9 mouse cellular contexts compared by ENCODE assay signal in the genomic region with DNA sequence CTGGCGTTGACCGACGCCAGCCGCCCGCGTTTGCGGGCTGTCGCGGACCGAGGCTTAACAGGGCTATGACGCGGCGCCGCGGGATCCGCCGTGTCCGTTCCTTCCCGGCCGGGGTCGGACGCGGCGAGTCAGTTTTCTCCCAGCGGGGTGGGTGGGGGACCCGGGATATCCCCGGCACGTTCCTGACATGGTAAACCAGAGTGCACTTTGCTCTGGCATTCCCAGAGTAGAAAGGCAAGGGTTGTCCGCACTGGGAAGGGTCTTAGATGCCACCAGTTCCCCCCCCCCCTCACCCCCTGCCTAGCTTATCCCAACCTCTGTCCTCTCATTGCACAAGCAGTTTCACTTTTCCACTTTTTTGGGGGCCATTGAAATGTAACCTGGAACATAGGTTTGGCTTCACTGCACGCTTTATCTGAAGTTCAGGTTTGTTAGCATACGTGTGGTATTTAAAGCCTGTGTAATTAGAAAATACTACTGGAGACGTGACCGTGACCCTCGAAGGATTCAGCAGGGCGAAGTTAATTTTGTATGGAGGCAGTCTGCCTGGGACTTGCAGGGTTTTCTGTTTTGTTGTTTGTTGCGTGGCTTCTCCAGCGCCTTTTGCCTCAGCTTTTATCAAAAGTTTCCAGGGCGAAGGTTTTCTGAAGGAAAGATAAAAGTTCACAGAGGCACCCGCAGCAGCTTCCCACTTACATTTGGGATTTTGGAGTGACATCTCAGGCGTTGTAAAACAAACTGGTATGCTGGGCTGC. TPM values are rescaled to one million over a fixed set of nuclear protein-coding genes. Genes with fewer than 3 reads are reported as not detected.
DNase-seq lines count a peak whose midpoint lies in the region; ATAC-seq and TF ChIP-seq lines count a peak whose summit lies in the region.
"Had no signal": no experiment of that assay in that cellular context is flagged by ENCODE, and none has a peak within 500 bp of the region (broad histone marks: within the 10 kb centered on the region; RNA-seq: fewer than 3 reads in every experiment).

No protein-coding gene starts in this region.

- no peak for TF ChIP-seq POLR2A in bone marrow macrophage, adult 2 months (IDR thresholded peaks at IDR 0.05; ENCODE audit: borderline replicate concordance, low read depth, low read length)

- H3K9ac ChIP-seq in hindbrain, embryonic 14.5 days: peak overlapping the region; percentile 37; the same call in 1 of the 2 replicates
- peak overlapping the region; percentile 30; the same call in 1 of the 2 replicates for H3K9ac ChIP-seq in midbrain, embryonic 11.5 days (ENCODE audit: low read length)

- H3K27ac ChIP-seq in heart, embryonic 10.5 days: peak overlapping the region; percentile 86
- no peak overlapping the region for H3K27ac ChIP-seq in bone marrow macrophage, adult 2 months (ENCODE audit: insufficient read depth, low read depth, low read length)
- no peak overlapping the region for H3K27ac ChIP-seq in hindbrain, embryonic 14.5 days
- no peak overlapping the region for H3K27ac ChIP-seq in midbrain, embryonic 11.5 days (ENCODE audit: low read depth, low read length)

- peak overlapping the region; percentile 66 for H3K4me3 ChIP-seq in heart, embryonic 10.5 days
- H3K4me3 ChIP-seq in bone marrow macrophage, adult 2 months (ENCODE audit: insufficient read depth, low read length): peak overlapping the region; percentile 63
- H3K4me3 ChIP-seq in hindbrain, embryonic 14.5 days (replicated peaks; ENCODE audit: low read length): peak overlapping the region; percentile 35
- H3K4me3 ChIP-seq in midbrain, embryonic 11.5 days (ENCODE audit: low read depth, low read length): peak overlapping the region; percentile 37

- H3K4me1 ChIP-seq in heart, embryonic 10.5 days: peaks cover 40% of the 10 kb centered on the region
- peaks cover 16% of the 10 kb centered on the region for H3K4me1 ChIP-seq in bone marrow macrophage, adult 2 months (ENCODE audit: control insufficient read depth, insufficient read depth, low read length)
- no peaks in the 10 kb centered on the region; the same call in 1 of the 2 replicates for H3K4me1 ChIP-seq in hindbrain, embryonic 14.5 days (replicated peaks; ENCODE audit: control insufficient read depth, insufficient read depth, low read length)
- H3K4me1 ChIP-seq in midbrain, embryonic 11.5 days (ENCODE audit: control insufficient read depth, insufficient read depth, low read length): peaks cover 11% of the 10 kb centered on the region

- H3K27me3 ChIP-seq in heart, embryonic 10.5 days (ENCODE audit: insufficient read depth, poor library complexity, severe bottlenecking): peaks cover 52% of the 10 kb centered on the region
- H3K27me3 ChIP-seq in hindbrain, embryonic 14.5 days (ENCODE audit: control insufficient read depth, insufficient read depth, low read length): peaks cover 70% of the 10 kb centered on the region
- peaks cover 51% of the 10 kb centered on the region for H3K27me3 ChIP-seq in midbrain, embryonic 11.5 days (ENCODE audit: control insufficient read depth, insufficient read depth, low read length)

- 4% methylated on average over 37 of the region's 40 CpGs for WGBS in heart, embryonic 10.5 days
- 4% methylated on average over 40 of the region's 40 CpGs for WGBS in hindbrain, embryonic 14.5 days
- WGBS in midbrain, embryonic 11.5 days: 4% methylated on average over 40 of the region's 40 CpGs

- intact Hi-C loops in heart, postnatal 14 days (cut with DNase I): loop anchor here (2.0 kb wide), 1 partner anchor 60 kb away; no protein-coding TSS in a partner anchor
- intact Hi-C loops in left cerebral cortex, postnatal 14 days (cut with DNase I): no loop called here

- H3K36me3 ChIP-seq in heart, embryonic 10.5 days: no peaks in the 10 kb centered on the region
- H3K36me3 ChIP-seq in hindbrain, embryonic 14.5 days (replicated peaks; ENCODE audit: control insufficient read depth, insufficient read depth): no peaks in the 10 kb centered on the region
- no peaks in the 10 kb centered on the region for H3K36me3 ChIP-seq in midbrain, embryonic 11.5 days (ENCODE audit: control insufficient read depth, insufficient read depth, low read length)
- H3K36me3 ChIP-seq: G1E had no signal

- no peak for TF ChIP-seq CTCF in bone marrow macrophage, adult 2 months (IDR thresholded peaks at IDR 0.05; ENCODE audit: low read depth, low read length)

- peak overlapping the region; percentile 51 for H3K4me2 ChIP-seq in hindbrain, embryonic 14.5 days (replicated peaks)
- peak overlapping the region; percentile 62 for H3K4me2 ChIP-seq in midbrain, embryonic 11.5 days

- ATAC-seq in hindbrain, embryonic 14.5 days (ENCODE audit: low FRiP score): no peak
- ATAC-seq in midbrain, embryonic 11.5 days (ENCODE audit: low FRiP score): peak; percentile 25; the same call in 1 of the 2 replicates

- H3K9me3 ChIP-seq in heart, embryonic 10.5 days: no peaks in the 10 kb centered on the region
- no peaks in the 10 kb centered on the region for H3K9me3 ChIP-seq in hindbrain, embryonic 14.5 days (ENCODE audit: control insufficient read depth, low read length)
- H3K9me3 ChIP-seq in midbrain, embryonic 11.5 days (ENCODE audit: control insufficient read depth, low read length): no peaks in the 10 kb centered on the region

- DNase-seq in heart, embryonic 10.5 days (ENCODE audit: low spot score): no peak
- no peak for DNase-seq in heart, postnatal 14 days
- DNase-seq in hindbrain, embryonic 14.5 days (ENCODE audit: low spot score): no peak
- peak; percentile 93 for DNase-seq in midbrain, embryonic 11.5 days (ENCODE audit: low spot score, missing footprints)
- DNase-seq in cerebellum, adult 11 months: no peak
- DNase-seq in left cerebral cortex, postnatal 14 days (ENCODE audit: low spot score in 2 of 2): no peak
- no peak for DNase-seq in cerebellum, adult 18-20 months

RNA-seq across cellular contexts. Expression of a gene that starts 0.9 kb away (rescaled TPM):
- polyA plus RNA-seq in heart, embryonic 10.5 days (2016; fragmentation: Nextera tagmentation; extraction: Ambion mirVana): 1.9 and 2.3 TPM in 2 replicates
- 10 to 100 TPM; 13.2 to 14.6 TPM for total RNA-seq in heart, postnatal 14 days (2021)
- 26.5 and 31.7 TPM in 2 replicates for polyA plus RNA-seq in bone marrow macrophage, adult 2 months (2012; ENCODE audit: insufficient read depth, insufficient read length, missing spikeins)
- 2.6 and 2.9 TPM in 2 replicates for polyA plus RNA-seq in hindbrain, embryonic 14.5 days (2014; fragmentation: Nextera tagmentation; extraction: Ambion mirVana)
- polyA plus RNA-seq in midbrain, embryonic 11.5 days (2014; fragmentation: Nextera tagmentation; extraction: Ambion mirVana): 2.9 and 3.0 TPM in 2 replicates
- 1 to 10 TPM; 3.7 to 4.0 TPM for total RNA-seq in left cerebral cortex, postnatal 14 days (2021)
- polyA plus RNA-seq: G1E had no signal
